Mouse (Mus musculus) lung, postnatal 10 days (tissue): ENCODE data around the gene Kif26b.

Experiments
- DNase-seq: peaks from one replicate; pipeline ENCODE4 v3.0.0; 2021

Gene Kif26b

GRCm38 (mm10) chr1:178940353-178940752, 411.4 kb downstream of the Kif26b start:
- no peak for DNase-seq

GRCm38 (mm10) chr1:178942251-178942963, 413.5 kb downstream of the Kif26b start:
- no peak for DNase-seq

DNA sequence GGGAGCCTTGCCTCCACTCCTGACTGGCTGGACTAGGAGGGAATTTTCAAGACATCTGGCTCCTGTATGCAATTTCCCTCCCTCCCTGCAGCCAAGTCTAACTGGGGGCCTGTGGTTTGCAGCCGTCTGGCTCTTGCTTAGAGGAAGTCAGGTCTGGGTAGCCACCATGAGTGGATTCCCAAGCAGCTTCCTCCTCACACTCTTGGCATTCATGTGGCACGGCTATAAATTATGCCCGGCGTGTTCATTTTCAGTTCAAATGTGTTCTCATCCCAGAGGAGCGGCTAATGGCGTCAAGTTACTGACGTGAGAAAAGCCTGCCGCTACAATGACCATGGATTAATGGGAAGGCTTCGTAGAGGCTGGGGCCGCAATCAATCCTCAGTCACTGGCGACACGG, 424.0 kb downstream of the Kif26b start:
- no peak for DNase-seq

- DNase-seq, result no peak
Measured at GRCm38 (mm10) chr1:178958641-178959040, 429.7 kb downstream of the Kif26b start.

DNA sequence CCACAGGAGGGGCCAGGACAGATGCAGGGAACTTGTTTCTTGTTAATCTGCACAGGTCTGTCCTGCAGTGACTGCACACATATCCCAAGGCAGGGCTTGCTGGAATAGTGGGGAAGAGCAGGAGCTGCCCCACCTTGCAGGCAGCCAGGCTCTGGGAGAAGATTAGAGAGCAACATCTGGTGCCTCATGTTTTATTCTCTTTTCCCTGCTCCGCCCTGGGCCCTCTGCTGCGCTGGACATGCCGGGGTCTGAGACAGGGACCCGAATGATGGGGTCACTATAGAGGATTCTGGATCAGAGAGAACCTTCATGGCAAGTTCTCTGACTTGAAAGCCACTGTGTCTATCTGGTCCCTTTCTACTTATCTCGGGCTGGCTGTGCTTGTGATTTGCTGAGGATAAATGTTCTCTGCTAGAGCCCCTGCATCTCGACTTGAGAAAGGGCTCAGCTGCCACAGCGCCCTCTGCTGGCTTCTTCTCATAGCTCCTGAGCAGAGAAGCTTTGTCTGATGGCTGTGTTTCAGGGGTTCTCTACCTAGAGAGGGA, 431.2 kb downstream of the Kif26b start:
- DNase-seq, result peak; percentile 77

GRCm38 (mm10) chr1:178961661-178962060, 432.7 kb downstream of the Kif26b start:
- no peak for DNase-seq

GRCm38 (mm10) chr1:178972055-178972454, 443.1 kb downstream of the Kif26b start:
- DNase-seq, result no peak

DNA sequence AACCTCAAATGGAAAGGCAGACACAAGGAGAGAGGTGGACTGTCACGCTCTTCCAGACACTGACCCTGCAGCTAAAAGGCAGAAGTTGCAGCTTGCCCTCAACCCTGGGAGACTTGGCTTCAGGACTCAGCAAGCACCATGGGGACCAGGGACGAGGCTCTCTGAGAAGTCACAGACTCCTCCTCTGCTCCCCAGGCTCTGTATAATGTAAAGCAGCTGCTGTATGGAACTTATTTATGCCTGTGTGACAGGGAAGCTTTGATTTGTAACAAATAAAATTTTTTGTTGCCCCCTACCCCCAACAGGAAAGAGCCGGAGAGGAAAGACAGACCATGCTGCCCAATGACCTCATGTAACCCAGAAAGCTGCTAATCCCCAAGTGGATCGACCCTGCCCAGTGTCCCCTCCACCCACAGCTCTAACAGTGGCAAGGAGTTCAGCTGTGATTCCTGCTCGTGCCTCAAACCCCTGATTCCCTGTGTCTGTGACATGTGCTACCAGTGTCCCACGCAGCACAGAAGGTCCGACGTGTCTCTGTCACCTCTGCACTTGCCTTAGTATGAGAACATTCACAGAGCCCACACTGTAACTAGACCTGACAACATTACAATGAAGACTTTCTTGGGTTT, 449.8 kb downstream of the Kif26b start:
- no peak for DNase-seq

- DNase-seq, result no peak
Measured at GRCm38 (mm10) chr1:178980185-178980584, 451.3 kb downstream of the Kif26b start.

DNA sequence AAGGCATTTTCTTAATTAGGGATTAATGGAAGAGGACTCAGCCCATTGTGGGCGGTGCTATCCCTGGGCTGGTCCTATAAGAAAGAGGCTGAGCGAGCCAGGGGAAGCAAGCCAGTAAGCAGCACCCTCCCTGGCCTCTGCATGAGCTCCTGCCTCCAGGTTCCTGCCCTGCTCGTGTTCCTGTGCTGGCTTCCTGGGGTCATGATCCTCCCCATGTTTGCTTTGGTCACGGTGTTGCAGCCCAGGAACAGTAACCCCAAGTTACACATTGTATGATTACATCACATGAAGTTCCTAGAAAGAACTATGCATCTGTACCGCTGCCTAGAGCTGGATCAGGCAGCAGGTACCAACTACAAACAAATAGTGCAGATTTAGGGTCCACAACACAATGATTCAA, 452.7 kb downstream of the Kif26b start:
- no peak for DNase-seq

- no peak for DNase-seq
Measured at GRCm38 (mm10) chr1:178988176-178988575, 459.3 kb downstream of the Kif26b start.
